Mouse (Mus musculus): ENCODE measurements around the gene Padi3.

- no peak for TF ChIP-seq CTCF (IDR thresholded peaks at IDR 0.05; ENCODE audit: control insufficient read depth, insufficient read depth, insufficient read length)
- TF ChIP-seq USF1 (IDR thresholded peaks at IDR 0.05; ENCODE audit: low read depth) = no peak
- TF ChIP-seq CEBPB (IDR thresholded peaks at IDR 0.05; ENCODE audit: low read depth) = no peak
These were observed 67.9 kb downstream of the Padi3 start, which contains the start of gene Padi6 for GRCm38 (mm10) chr4:140742543-140742942.

Data from C2C12 (cell line).